Mouse (Mus musculus) kidney, adult 2 months (tissue): ENCODE data around the gene Ankrd52.

Experiments
- CTCF ChIP-seq: fragments of 200-500 bp; conservative IDR thresholded peaks from 2 replicates; pipeline ENCODE4 v1.5.1; 2011; ENCODE audit warnings: low read depth, mild to moderate bottlenecking, control low read depth, low read length, moderate library complexity, mixed read lengths; ENCODE audit not compliant: insufficient read depth, insufficient read length
- POLR2A ChIP-seq: fragments of 200-500 bp; IDR thresholded peaks from one replicate; pipeline ENCODE4 v1.6.1; 2011; ENCODE audit warnings: low read depth, low read length, control low read depth

DNA sequence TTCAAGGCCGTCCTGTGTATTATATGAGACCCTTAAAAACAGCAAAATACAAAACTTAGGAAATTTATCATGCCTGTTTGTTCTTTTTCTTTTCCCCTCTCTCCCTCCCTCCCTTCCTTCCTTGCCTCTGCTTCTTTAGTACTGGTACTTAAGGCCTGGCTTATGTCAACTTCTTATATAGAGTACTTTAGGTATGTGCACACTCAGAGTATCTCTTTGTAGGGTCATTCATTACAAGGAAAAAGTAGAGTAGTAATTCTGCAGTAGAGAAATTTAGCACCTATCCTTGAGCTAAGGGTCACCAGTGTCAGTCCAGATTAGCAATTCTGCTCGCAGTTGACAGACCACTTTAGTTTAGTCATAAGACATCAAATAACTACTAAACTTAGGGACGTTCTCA, 48.3 kb downstream of the Ankrd52 start:
- TF ChIP-seq CTCF (no peak), POLR2A (no peak)
